Mouse (Mus musculus) spleen, adult 10 weeks (tissue): ENCODE measurements around the gene Vmn1r64. TPM values are rescaled to one million over a fixed set of nuclear protein-coding genes. Genes with fewer than 3 reads are reported as not detected.

Source experiments
- polyA plus RNA-seq: library from polyadenylated mRNA; stranded (reverse); fragments of 350-450 nt; fragmentation: Illumina TruSeq; extraction: RNeasy Lipid Tissue Mini Kit (QIAGEN cat#74804); gene quantifications from one replicate; pipeline ENCODE4 v1.2.3, GENCODE M21; 2015; ENCODE audit warnings: low replicate concordance; ENCODE audit not compliant: insufficient read depth

Vmn1r64 gene
- not detected for polyA plus RNA-seq

DNA sequence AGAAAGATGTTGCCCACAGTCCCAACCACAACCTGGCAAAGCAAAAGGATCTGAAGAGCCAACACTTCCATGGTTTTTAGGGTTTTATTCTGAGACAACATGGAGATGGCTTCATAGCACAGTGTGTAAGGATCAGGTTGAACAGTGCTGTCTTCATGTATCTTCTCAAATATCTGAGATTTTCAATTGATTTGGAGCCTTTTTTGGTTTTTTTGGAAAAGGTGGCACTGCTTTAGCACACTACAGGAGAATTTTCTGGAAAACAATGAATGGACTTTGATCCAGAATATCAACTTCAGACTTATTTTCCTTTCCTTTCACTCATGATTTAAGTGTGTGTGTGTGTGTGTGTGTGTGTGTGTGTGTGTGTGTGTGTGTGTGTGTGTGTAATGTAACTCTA is at the start of gene Vmn1r64:
Gene Vmn1r64, minus strand, starts transcription at position 101 of the 400 bp plus-strand sequence.

Other genes starting within 250 kb of the Vmn1r64 start
- not detected for gene Vmn1r62, start 210.9 kb downstream of the Vmn1r64 start, polyA plus RNA-seq
- not detected for gene Vmn1r63, start 79.1 kb downstream of the Vmn1r64 start, polyA plus RNA-seq
- not detected for gene Vmn1r65, start 126.5 kb upstream of the Vmn1r64 start, polyA plus RNA-seq
- not detected for gene Nlrp4c, start 160.6 kb upstream of the Vmn1r64 start, polyA plus RNA-seq